Mouse (Mus musculus) neural tube, embryonic 14.5 days (tissue): ENCODE data around the gene Plod2. TPM values are rescaled to one million over a fixed set of nuclear protein-coding genes. Genes with fewer than 3 reads are reported as not detected.

Experiments used
- ATAC-seq: fragments of 200-750 bp; cut with Nextera tagmentation; 2 replicates; pipeline ENCODE4 v1.8.0; 2017; ENCODE audit warnings: low read depth, mild to moderate bottlenecking, moderate TSS enrichment, moderate library complexity
- H3K27ac ChIP-seq: fragments of 300-500 bp; sonication (generic); 2 replicates; pipeline ENCODE4 v1.5.1; 2014; ENCODE audit warnings: low read depth, mild to moderate bottlenecking, control low read depth, low read length, moderate library complexity, mixed read lengths
- H3K27me3 ChIP-seq: fragments of 300-500 bp; sonication (generic); 2 replicates; pipeline ENCODE4 v1.6.1; 2014; ENCODE audit warnings: low read length; ENCODE audit not compliant: control insufficient read depth, insufficient read depth
- H3K36me3 ChIP-seq: fragments of 300-500 bp; sonication (generic); 2 replicates; pipeline ENCODE4 v1.6.1; 2014; ENCODE audit warnings: low read length, mixed read lengths; ENCODE audit not compliant: control insufficient read depth, insufficient read depth
- H3K4me1 ChIP-seq: fragments of 300-500 bp; sonication (generic); 2 replicates; pipeline ENCODE4 v1.6.1; 2014; ENCODE audit warnings: low read length; ENCODE audit not compliant: control insufficient read depth, insufficient read depth
- H3K4me2 ChIP-seq: fragments of 300-500 bp; sonication (generic); 2 replicates; pipeline ENCODE4 v1.6.1; 2014; ENCODE audit warnings: mild to moderate bottlenecking, low read depth, low read length, control low read depth
- H3K4me3 ChIP-seq: fragments of 300-500 bp; sonication (generic); 2 replicates; pipeline ENCODE4 v1.5.1; 2014; ENCODE audit warnings: low read depth, low read length, control low read depth, mixed read lengths
- H3K9ac ChIP-seq: fragments of 300-500 bp; sonication (generic); replicated peaks from 2 replicates; pipeline ENCODE4 v1.6.1; 2014; ENCODE audit warnings: low read depth, mild to moderate bottlenecking, control low read depth, low read length, mixed read lengths
- H3K9me3 ChIP-seq: fragments of 300-500 bp; sonication (generic); 2 replicates; pipeline ENCODE4 v1.6.1; 2016; ENCODE audit warnings: low read length; ENCODE audit not compliant: control insufficient read depth
- WGBS: fragments of 180-500 bp; shearing (Covaris S2); extraction: QIAGEN DNeasy Blood & Tissue Kit; methylation state at CpG from one replicate; pipeline ENCODE4 v1.1.7; 2014; 5-methylcytosine and 5-hydroxymethylcytosine counted together
- polyA plus RNA-seq: library from polyadenylated mRNA; unstranded; fragments of >200 nt; fragmentation: Nextera tagmentation; extraction: Ambion mirVana; gene quantifications from 2 replicates; pipeline ENCODE4 v1.2.1, GENCODE M21; 2014

Gene Plod2
- polyA plus RNA-seq, 1 experiment from 2014 or later = 13.0 TPM

- H3K27me3 ChIP-seq = no peaks in the 10 kb centered on the region
- H3K27ac ChIP-seq = no peak overlapping the region
- H3K4me3 ChIP-seq = no peak overlapping the region
- ATAC-seq = no peak
- WGBS = 80% methylated on average over 6 of the region's 6 CpGs
- no peak overlapping the region for H3K9ac ChIP-seq
- no peaks in the 10 kb centered on the region for H3K36me3 ChIP-seq
- H3K4me2 ChIP-seq = no peak overlapping the region
- H3K9me3 ChIP-seq = no peaks in the 10 kb centered on the region
- 0 out of 2 replicates have a peak, but pooled peaks cover 5% of the 10 kb centered on the region for H3K4me1 ChIP-seq
Observed at GRCm38 (mm10) chr9:92537735-92538134, 4.3 kb upstream of the Plod2 start.

- WGBS = 68% methylated on average over 6 of the region's 6 CpGs
- Histone ChIP-seq H3K27ac (no peak overlapping the region), H3K4me2 (no peak overlapping the region), H3K9ac (no peak overlapping the region), H3K9me3 (no peaks in the 10 kb centered on the region), H3K4me1 (peaks cover 5% of the 10 kb centered on the region; the same call in 1 of the 2 replicates), H3K36me3 (no peaks in the 10 kb centered on the region), H3K4me3 (no peak overlapping the region), H3K27me3 (no peaks in the 10 kb centered on the region)
- no peak for ATAC-seq
Observed at GRCm38 (mm10) chr9:92538216-92538615, 3.8 kb upstream of the Plod2 start.

GRCm38 (mm10) chr9:92542591-92543416 is 781 bp downstream of the Plod2 start:
- ATAC-seq = peak; percentile 69
- WGBS = 2% methylated on average over 31 of the region's 31 CpGs
- no peaks in the 10 kb centered on the region for H3K9me3 ChIP-seq
- peak overlapping the region; percentile 82 for H3K9ac ChIP-seq
- H3K27ac ChIP-seq = peak overlapping the region; percentile 66
- peaks cover 14% of the 10 kb centered on the region; the same call in 1 of the 2 replicates for H3K4me1 ChIP-seq
- peak overlapping the region; percentile 91 for H3K4me2 ChIP-seq
- H3K4me3 ChIP-seq = peak overlapping the region; percentile 80
- H3K36me3 ChIP-seq = no peaks in the 10 kb centered on the region
- no peaks in the 10 kb centered on the region for H3K27me3 ChIP-seq

- no peaks in the 10 kb centered on the region for H3K36me3 ChIP-seq
- no peak for ATAC-seq
- H3K27ac ChIP-seq = no peak overlapping the region
- H3K9me3 ChIP-seq = no peaks in the 10 kb centered on the region
- H3K27me3 ChIP-seq = no peaks in the 10 kb centered on the region
- peaks cover 14% of the 10 kb centered on the region; the same call in 1 of the 2 replicates for H3K4me1 ChIP-seq
- H3K9ac ChIP-seq = no peak overlapping the region
- H3K4me2 ChIP-seq = peak overlapping the region; percentile 91; the same call in 1 of the 2 replicates
- no peak overlapping the region for H3K4me3 ChIP-seq
- 81% methylated on average over 1 of the region's 1 CpGs for WGBS
Observed at GRCm38 (mm10) chr9:92544146-92544545, 2.1 kb downstream of the Plod2 start.

- no peaks in the 10 kb centered on the region for H3K9me3 ChIP-seq
- no peak overlapping the region for H3K4me2 ChIP-seq
- H3K9ac ChIP-seq = no peak overlapping the region
- no peak overlapping the region for H3K27ac ChIP-seq
- ATAC-seq = no peak
- WGBS = 82% methylated on average over 6 of the region's 6 CpGs
- H3K27me3 ChIP-seq = no peaks in the 10 kb centered on the region
- H3K36me3 ChIP-seq = no peaks in the 10 kb centered on the region
- peaks cover 14% of the 10 kb centered on the region; the same call in 1 of the 2 replicates for H3K4me1 ChIP-seq
- no peak overlapping the region for H3K4me3 ChIP-seq
Observed at GRCm38 (mm10) chr9:92545021-92545420, 3.0 kb downstream of the Plod2 start.

- WGBS = 71% methylated on average over 8 of the region's 8 CpGs
- Histone ChIP-seq H3K36me3 (no peaks in the 10 kb centered on the region), H3K9ac (no peak overlapping the region), H3K4me3 (no peak overlapping the region), H3K27me3 (no peaks in the 10 kb centered on the region), H3K4me2 (no peak overlapping the region), H3K27ac (no peak overlapping the region), H3K9me3 (no peaks in the 10 kb centered on the region), H3K4me1 (peaks cover 13% of the 10 kb centered on the region; the same call in 1 of the 2 replicates)
- no peak for ATAC-seq
Observed at GRCm38 (mm10) chr9:92546446-92546845, 4.4 kb downstream of the Plod2 start.

- no peaks in the 10 kb centered on the region for H3K27me3 ChIP-seq
- H3K36me3 ChIP-seq = no peaks in the 10 kb centered on the region
- H3K9me3 ChIP-seq = no peaks in the 10 kb centered on the region
- no peak overlapping the region for H3K4me2 ChIP-seq
- no peak overlapping the region for H3K4me3 ChIP-seq
- 42% methylated on average over 2 of the region's 2 CpGs for WGBS
- H3K9ac ChIP-seq = no peak overlapping the region
- peaks cover 9% of the 10 kb centered on the region; the same call in 1 of the 2 replicates for H3K4me1 ChIP-seq
- no peak overlapping the region for H3K27ac ChIP-seq
- ATAC-seq = no peak
Observed at GRCm38 (mm10) chr9:92547106-92547505, 5.1 kb downstream of the Plod2 start.

- no peaks in the 10 kb centered on the region for H3K27me3 ChIP-seq
- no peak overlapping the region for H3K4me2 ChIP-seq
- H3K27ac ChIP-seq = no peak overlapping the region
- peaks cover 9% of the 10 kb centered on the region; the same call in 1 of the 2 replicates for H3K4me1 ChIP-seq
- no peaks in the 10 kb centered on the region for H3K36me3 ChIP-seq
- H3K9ac ChIP-seq = no peak overlapping the region
- no peaks in the 10 kb centered on the region for H3K9me3 ChIP-seq
- WGBS = 96% methylated on average over 7 of the region's 7 CpGs
- no peak for ATAC-seq
- no peak overlapping the region for H3K4me3 ChIP-seq
Observed at GRCm38 (mm10) chr9:92547821-92548220, 5.8 kb downstream of the Plod2 start.

GRCm38 (mm10) chr9:92548603-92549002 is 6.6 kb downstream of the Plod2 start:
- no peak overlapping the region for H3K4me2 ChIP-seq
- H3K27ac ChIP-seq = no peak overlapping the region
- H3K9me3 ChIP-seq = no peaks in the 10 kb centered on the region
- H3K36me3 ChIP-seq = no peaks in the 10 kb centered on the region
- H3K9ac ChIP-seq = no peak overlapping the region
- WGBS = 91% methylated on average over 9 of the region's 9 CpGs
- peaks cover 8% of the 10 kb centered on the region; the same call in 1 of the 2 replicates for H3K4me1 ChIP-seq
- no peak for ATAC-seq
- no peaks in the 10 kb centered on the region for H3K27me3 ChIP-seq
- H3K4me3 ChIP-seq = no peak overlapping the region
